Mouse (Mus musculus) macrophage (primary cell): ENCODE measurements around the gene Tbx19. TPM values are rescaled to one million over a fixed set of nuclear protein-coding genes. Genes with fewer than 3 reads are reported as not detected.

ENCODE experiments used
- H3K27ac ChIP-seq: fragments of 350-480 bp; formaldehyde crosslinking; 2 replicates; pipeline ENCODE4 v1.9.0; 2021
- H3K36me3 ChIP-seq: fragments of 350-480 bp; formaldehyde crosslinking; 2 replicates; pipeline ENCODE4 v1.9.0; 2021; ENCODE audit errors: inconsistent target
- H3K4me3 ChIP-seq: fragments of 350-480 bp; formaldehyde crosslinking; 2 replicates; pipeline ENCODE4 v1.9.0; 2021; ENCODE audit errors: inconsistent target
- H3K79me2 ChIP-seq: fragments of 350-480 bp; formaldehyde crosslinking; 2 replicates; pipeline ENCODE4 v1.9.0; 2021; ENCODE audit errors: inconsistent target
- WGBS: methylation state at CpG from one replicate; pipeline ENCODE4 v1.1.7; 2026; ENCODE audit warnings: inconsistent platforms; ENCODE audit not compliant: missing documents; 5-methylcytosine and 5-hydroxymethylcytosine counted together
- polyA plus RNA-seq: library from polyadenylated mRNA; stranded (reverse); fragments of 250-400 nt; gene quantifications from 3 replicates; pipeline ENCODE4 v1.2.4, GENCODE M21; 2018; ENCODE audit warnings: inconsistent platforms

Tbx19 gene
- polyA plus RNA-seq, 1 experiment from 2014 or later, result not detected

- no peaks in the 10 kb centered on the region for H3K79me2 ChIP-seq
- no peaks in the 10 kb centered on the region for H3K36me3 ChIP-seq
- no peak overlapping the region for H3K27ac ChIP-seq
- WGBS, result 28% methylated on average over 17 of the region's 17 CpGs
- H3K4me3 ChIP-seq, result no peak overlapping the region
Observed at GRCm38 (mm10) chr1:165114460-165115175, 46.0 kb downstream of the Tbx19 start.

DNA sequence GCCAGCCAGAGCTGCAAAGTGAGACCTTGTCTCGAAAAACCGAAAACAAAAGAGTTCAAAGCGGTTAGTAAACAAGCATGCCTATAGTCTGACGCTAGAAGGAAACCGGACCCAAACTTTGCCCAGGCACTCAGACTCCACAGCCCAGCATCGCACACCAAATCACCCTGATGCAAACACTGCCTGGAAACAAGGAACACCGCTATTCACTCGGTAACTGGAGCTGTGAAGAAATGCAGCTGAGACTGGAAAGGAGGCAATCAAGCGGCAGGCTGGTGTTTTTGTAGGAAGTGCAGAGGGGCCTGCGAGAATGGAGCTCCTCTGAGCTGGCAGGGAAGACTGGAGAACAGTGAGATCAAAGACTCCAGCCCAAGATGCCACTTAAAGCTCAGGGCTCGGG, 46.9 kb downstream of the Tbx19 start:
- no peak overlapping the region for H3K27ac ChIP-seq
- 85% methylated on average over 10 of the region's 11 CpGs for WGBS
- no peaks in the 10 kb centered on the region for H3K36me3 ChIP-seq
- no peak overlapping the region for H3K4me3 ChIP-seq
- no peaks in the 10 kb centered on the region for H3K79me2 ChIP-seq

GRCm38 (mm10) chr1:165110659-165111058, 49.9 kb downstream of the Tbx19 start:
- WGBS, result 65% methylated on average over 2 of the region's 2 CpGs
- no peak overlapping the region for H3K4me3 ChIP-seq
- H3K36me3 ChIP-seq, result no peaks in the 10 kb centered on the region
- H3K79me2 ChIP-seq, result no peaks in the 10 kb centered on the region
- H3K27ac ChIP-seq, result no peak overlapping the region

DNA sequence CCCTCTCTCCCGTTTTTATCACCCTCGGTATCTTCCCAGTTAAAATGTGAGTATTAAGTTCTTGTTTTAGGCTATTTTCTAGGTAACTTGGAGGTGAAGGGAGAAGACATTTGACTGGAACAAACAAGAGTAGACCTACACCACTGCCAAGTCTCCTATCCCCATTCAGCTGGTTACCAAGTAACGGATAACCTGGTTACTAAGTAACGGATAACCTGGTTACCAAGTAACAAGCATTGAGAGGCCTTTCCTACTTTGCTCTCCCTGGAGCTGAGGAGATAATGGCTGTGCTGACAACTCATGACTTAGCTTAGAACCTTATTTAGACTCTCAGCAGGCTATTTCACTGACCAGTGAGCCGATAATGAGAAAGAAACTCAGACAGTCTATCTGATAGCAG, 51.4 kb downstream of the Tbx19 start:
- WGBS, result 92% methylated on average over 5 of the region's 5 CpGs
- Histone ChIP-seq H3K4me3 (no peak overlapping the region), H3K79me2 (no peaks in the 10 kb centered on the region), H3K27ac (no peak overlapping the region), H3K36me3 (no peaks in the 10 kb centered on the region)

DNA sequence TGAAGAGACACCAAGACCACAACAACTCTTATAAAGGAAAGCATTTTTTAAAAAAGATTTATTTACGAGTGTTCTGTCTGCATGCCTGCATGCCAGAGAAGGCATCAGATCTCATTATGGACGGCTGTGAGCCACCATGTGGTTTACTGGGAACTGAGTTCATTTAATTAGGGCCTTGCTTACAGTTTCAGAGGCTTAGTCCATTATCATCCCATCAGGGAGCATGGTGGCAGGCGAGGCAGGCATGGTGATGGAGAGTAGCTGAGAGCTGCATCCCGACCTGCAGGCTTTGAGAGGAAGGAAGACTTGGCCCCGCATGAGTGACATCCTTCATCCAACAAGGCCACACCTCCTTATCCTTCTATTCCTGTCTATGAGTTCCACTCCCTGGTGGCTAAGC, 52.1 kb downstream of the Tbx19 start:
- Histone ChIP-seq H3K79me2 (no peaks in the 10 kb centered on the region), H3K4me3 (no peak overlapping the region), H3K27ac (no peak overlapping the region), H3K36me3 (no peaks in the 10 kb centered on the region)
- 86% methylated on average over 5 of the region's 5 CpGs for WGBS

DNA sequence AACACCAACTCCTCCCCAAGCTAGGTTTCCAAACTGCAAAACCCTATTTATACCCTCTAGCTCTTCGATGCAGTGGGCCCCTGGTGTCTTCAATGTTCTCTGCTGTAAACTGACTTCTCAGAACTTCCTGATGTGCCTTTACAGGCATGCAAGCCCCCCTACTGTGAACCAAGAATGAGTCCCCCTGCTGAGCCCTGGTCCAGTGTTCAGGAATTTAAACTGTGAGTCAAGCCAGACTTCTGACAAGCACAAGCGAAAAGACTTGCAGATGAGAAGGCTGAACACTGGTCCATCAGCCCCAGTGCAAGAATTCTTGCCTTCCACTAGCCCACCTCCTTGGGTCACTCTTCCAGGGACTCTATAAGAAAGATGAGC, 54.6 kb downstream of the Tbx19 start:
- no peaks in the 10 kb centered on the region for H3K36me3 ChIP-seq
- no peak overlapping the region for H3K4me3 ChIP-seq
- H3K79me2 ChIP-seq, result no peaks in the 10 kb centered on the region
- H3K27ac ChIP-seq, result no peak overlapping the region
- whole genome bisulfite sequencing, result 84% methylated on average over 2 of the region's 2 CpGs

DNA sequence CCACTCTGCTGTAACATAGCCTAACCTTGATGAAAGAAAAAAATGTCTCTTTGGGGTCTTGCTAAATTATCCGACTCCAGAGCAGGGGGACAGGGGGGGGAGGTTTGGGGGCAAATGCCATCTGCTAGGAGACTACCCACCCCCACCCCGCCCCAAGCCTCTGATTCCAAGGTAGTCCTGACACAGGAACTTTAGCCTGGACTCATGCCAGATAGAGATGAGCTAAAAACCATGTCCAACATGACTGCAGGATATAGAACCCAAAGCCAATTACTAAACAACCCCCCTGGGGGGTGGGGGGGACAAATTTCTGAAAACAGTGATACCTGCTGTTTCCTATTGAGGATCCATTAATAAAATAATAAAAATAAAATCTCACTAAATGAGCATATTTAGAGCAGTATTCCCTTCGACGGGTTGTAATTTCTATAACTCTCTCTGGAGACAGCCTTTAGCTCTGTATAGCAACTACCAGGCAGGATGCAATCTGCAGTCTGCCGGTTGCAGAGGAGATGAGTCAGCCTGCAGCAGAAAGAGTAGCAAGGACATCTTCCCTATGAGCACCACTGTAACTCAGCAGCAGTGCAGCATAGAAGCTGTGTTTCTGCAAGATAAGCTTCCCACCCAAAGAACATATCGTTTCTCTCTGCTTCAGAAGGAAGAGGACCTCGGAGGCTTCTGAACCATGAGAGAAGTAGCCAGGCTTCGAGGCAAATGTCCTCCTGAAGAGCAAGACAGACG, 55.1 kb downstream of the Tbx19 start:
- H3K36me3 ChIP-seq, result no peaks in the 10 kb centered on the region

GRCm38 (mm10) chr1:165104707-165105259, 55.8 kb downstream of the Tbx19 start:
- WGBS, result 73% methylated on average over 6 of the region's 7 CpGs
- Histone ChIP-seq H3K27ac (no peak overlapping the region), H3K4me3 (no peak overlapping the region), H3K36me3 (no peaks in the 10 kb centered on the region), H3K79me2 (no peaks in the 10 kb centered on the region)

More for the DNA sequence above, 55.1 kb downstream of the Tbx19 start:
- WGBS, result 51% methylated on average over 8 of the region's 9 CpGs
- no peak overlapping the region for H3K27ac ChIP-seq
- no peaks in the 10 kb centered on the region for H3K79me2 ChIP-seq
- H3K4me3 ChIP-seq, result no peak overlapping the region

DNA sequence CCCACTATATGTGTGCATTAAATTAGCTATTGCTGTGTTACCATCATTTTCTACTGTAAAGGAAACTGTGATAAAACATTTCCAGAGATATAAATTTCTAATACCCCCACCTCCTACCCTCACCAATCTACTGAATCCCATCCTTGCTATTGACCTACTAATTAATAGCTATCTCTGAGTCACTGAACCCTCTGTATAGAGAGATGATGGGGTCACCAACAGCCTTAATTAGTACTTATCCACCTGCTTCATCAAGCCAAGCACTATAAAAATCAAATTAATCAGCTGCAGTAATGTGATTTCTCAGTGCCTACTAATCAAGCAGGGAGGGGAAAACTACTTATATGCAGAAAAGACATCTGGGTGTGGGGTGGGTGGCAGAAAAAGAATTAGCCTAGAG, 61.0 kb downstream of the Tbx19 start:
- H3K36me3 ChIP-seq, result no peaks in the 10 kb centered on the region
- H3K79me2 ChIP-seq, result no peaks in the 10 kb centered on the region
- no peak overlapping the region for H3K27ac ChIP-seq
- H3K4me3 ChIP-seq, result no peak overlapping the region

DNA sequence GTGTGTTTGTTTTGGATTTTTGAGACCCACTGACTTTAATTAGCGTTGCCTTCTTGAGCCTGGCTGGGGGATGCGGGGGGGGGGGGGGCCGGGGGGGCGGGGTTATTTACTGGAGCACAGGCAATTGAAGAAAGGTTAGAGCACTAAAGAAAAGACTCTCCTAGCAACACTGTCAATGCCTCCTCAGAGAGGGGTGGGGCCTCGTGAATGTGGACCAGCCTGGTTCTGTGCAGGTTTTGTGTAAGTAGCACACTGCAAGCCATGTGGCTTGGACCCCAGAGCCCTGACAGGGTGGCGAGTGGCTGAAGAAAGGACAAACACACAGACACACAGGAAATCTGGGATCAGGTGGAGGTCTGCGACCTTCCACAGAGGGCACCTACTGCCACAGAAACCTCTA, 65.7 kb downstream of the Tbx19 start:
- WGBS, result 100% methylated on average over 3 of the region's 7 CpGs
- H3K4me3 ChIP-seq, result no peak overlapping the region
- no peaks in the 10 kb centered on the region for H3K36me3 ChIP-seq
- H3K79me2 ChIP-seq, result no peaks in the 10 kb centered on the region
- H3K27ac ChIP-seq, result no peak overlapping the region

GRCm38 (mm10) chr1:165091721-165092120, 68.9 kb downstream of the Tbx19 start:
- Histone ChIP-seq H3K4me3 (no peak overlapping the region), H3K79me2 (no peaks in the 10 kb centered on the region), H3K36me3 (no peaks in the 10 kb centered on the region), H3K27ac (no peak overlapping the region)
- WGBS, result 28% methylated on average over 14 of the region's 15 CpGs

DNA sequence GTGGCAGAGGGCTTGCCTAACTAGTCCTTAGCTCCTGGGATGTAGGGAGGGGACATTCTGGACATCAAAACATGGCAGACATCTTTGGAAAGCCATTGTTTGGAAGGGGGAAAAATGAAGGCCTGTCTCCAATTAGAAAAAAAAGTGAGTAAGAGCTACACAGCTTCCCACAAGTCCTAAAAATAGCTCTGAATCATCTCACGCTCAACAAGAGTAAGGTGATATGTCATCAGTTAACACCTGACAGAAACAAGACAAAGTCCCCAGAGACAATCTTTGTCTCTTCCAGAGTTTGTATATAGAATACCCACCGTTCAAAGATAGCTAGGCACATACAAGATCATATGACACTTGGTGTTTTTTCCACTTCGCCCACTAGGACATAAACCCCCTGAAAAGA, 71.0 kb downstream of the Tbx19 start:
- Histone ChIP-seq H3K79me2 (no peaks in the 10 kb centered on the region), H3K36me3 (no peaks in the 10 kb centered on the region), H3K4me3 (no peak overlapping the region), H3K27ac (no peak overlapping the region)
- 95% methylated on average over 3 of the region's 3 CpGs for WGBS

Other genes starting within 250 kb of the Tbx19 start
- not detected in 3 replicates for gene Xcl1, start 225.2 kb downstream of the Tbx19 start, polyA plus RNA-seq
- gene Sft2d2, start 33.7 kb upstream of the Tbx19 start, polyA plus RNA-seq, result 29.7 to 67.3 TPM (median 35.7 TPM) in 3 replicates
- 26.1 to 37.4 TPM (median 30.3 TPM) in 3 replicates for gene Tiprl, start 76.2 kb upstream of the Tbx19 start, polyA plus RNA-seq
- not detected in 3 replicates for gene Gpr161, start 135.0 kb upstream of the Tbx19 start, polyA plus RNA-seq